Mouse (Mus musculus) hindbrain, embryonic 10.5 days (tissue): ENCODE results near the gene Phf21a. TPM values are rescaled to one million over a fixed set of nuclear protein-coding genes. Genes with fewer than 3 reads are reported as not detected.

ENCODE experiments used
- DNase-seq: peaks from one replicate; pipeline ENCODE4 v3.0.0-alpha.2; 2017; ENCODE audit warnings: low spot score
- H3K27ac ChIP-seq: fragments of 300-500 bp; sonication (generic); 2 replicates; pipeline ENCODE4 v1.5.1; 2016; ENCODE audit warnings: mild to moderate bottlenecking, moderate library complexity
- H3K27me3 ChIP-seq: fragments of 300-500 bp; sonication (generic); 2 replicates; pipeline ENCODE4 v1.6.1; 2016; ENCODE audit warnings: mild to moderate bottlenecking; ENCODE audit not compliant: poor library complexity, insufficient read depth, severe bottlenecking
- H3K36me3 ChIP-seq: fragments of 300-500 bp; sonication (generic); 2 replicates; pipeline ENCODE4 v1.6.1; 2016; ENCODE audit warnings: mild to moderate bottlenecking, moderate library complexity
- H3K4me1 ChIP-seq: fragments of 300-500 bp; sonication (generic); replicated peaks from 2 replicates; pipeline ENCODE4 v1.6.1; 2016; ENCODE audit warnings: mild to moderate bottlenecking
- H3K4me3 ChIP-seq: fragments of 300-500 bp; sonication (generic); 2 replicates; pipeline ENCODE4 v1.5.1; 2016; ENCODE audit warnings: mild to moderate bottlenecking, moderate library complexity
- H3K9me3 ChIP-seq: fragments of 300-500 bp; sonication (generic); 2 replicates; pipeline ENCODE4 v1.6.1; 2016; ENCODE audit warnings: mild to moderate bottlenecking, moderate library complexity
- WGBS: fragments of 180-500 bp; shearing (Covaris S2); methylation state at CpG from one replicate; pipeline ENCODE4 v1.1.7; 2016; 5-methylcytosine and 5-hydroxymethylcytosine counted together
- polyA plus RNA-seq: library from polyadenylated mRNA; unstranded; fragments of >200 nt; fragmentation: Nextera tagmentation; extraction: Ambion mirVana; gene quantifications from 2 replicates; pipeline ENCODE4 v1.2.1, GENCODE M21; 2016

The Phf21a gene
- polyA plus RNA-seq, 1 experiment from 2014 or later, result 35.3 TPM

GRCm38 (mm10) chr2:92164291-92164690, 71.4 kb downstream of the Phf21a start:
- H3K27ac ChIP-seq, result no peak overlapping the region
- DNase-seq, result no peak
- no peaks in the 10 kb centered on the region for H3K27me3 ChIP-seq
- no peaks in the 10 kb centered on the region for H3K4me1 ChIP-seq
- H3K4me3 ChIP-seq, result no peak overlapping the region
- no peaks in the 10 kb centered on the region for H3K9me3 ChIP-seq
- 61% methylated on average over 10 of the region's 10 CpGs for WGBS
- H3K36me3 ChIP-seq, result no peaks in the 10 kb centered on the region

GRCm38 (mm10) chr2:92166950-92167349, 74.0 kb downstream of the Phf21a start:
- Histone ChIP-seq H3K9me3 (no peaks in the 10 kb centered on the region), H3K4me1 (no peaks in the 10 kb centered on the region), H3K27me3 (no peaks in the 10 kb centered on the region), H3K27ac (no peak overlapping the region), H3K36me3 (no peaks in the 10 kb centered on the region), H3K4me3 (no peak overlapping the region)
- WGBS, result 82% methylated on average over 7 of the region's 7 CpGs
- DNase-seq, result no peak

- Histone ChIP-seq H3K27ac (no peak overlapping the region), H3K4me3 (no peak overlapping the region), H3K9me3 (no peaks in the 10 kb centered on the region), H3K36me3 (no peaks in the 10 kb centered on the region), H3K4me1 (no peaks in the 10 kb centered on the region), H3K27me3 (no peaks in the 10 kb centered on the region)
- no peak for DNase-seq
- 80% methylated on average over 8 of the region's 8 CpGs for WGBS
Observed at GRCm38 (mm10) chr2:92171046-92171643, 78.2 kb downstream of the Phf21a start.

- no peak overlapping the region for H3K27ac ChIP-seq
- DNase-seq, result no peak
- H3K4me3 ChIP-seq, result no peak overlapping the region
- H3K36me3 ChIP-seq, result no peaks in the 10 kb centered on the region
- WGBS, result 89% methylated on average over 5 of the region's 5 CpGs
- no peaks in the 10 kb centered on the region for H3K27me3 ChIP-seq
- no peaks in the 10 kb centered on the region for H3K9me3 ChIP-seq
- H3K4me1 ChIP-seq, result no peaks in the 10 kb centered on the region
Observed at GRCm38 (mm10) chr2:92172300-92172699, 79.4 kb downstream of the Phf21a start.

- Histone ChIP-seq H3K4me3 (no peak overlapping the region), H3K36me3 (no peaks in the 10 kb centered on the region), H3K9me3 (no peaks in the 10 kb centered on the region), H3K4me1 (no peaks in the 10 kb centered on the region), H3K27ac (no peak overlapping the region), H3K27me3 (no peaks in the 10 kb centered on the region)
- 90% methylated on average over 4 of the region's 4 CpGs for WGBS
- DNase-seq, result no peak
Observed at GRCm38 (mm10) chr2:92173186-92173585, 80.3 kb downstream of the Phf21a start.

- 52% methylated on average over 7 of the region's 7 CpGs for WGBS
- DNase-seq, result no peak
- Histone ChIP-seq H3K36me3 (no peaks in the 10 kb centered on the region), H3K27me3 (no peaks in the 10 kb centered on the region), H3K9me3 (no peaks in the 10 kb centered on the region), H3K4me1 (no peaks in the 10 kb centered on the region), H3K27ac (no peak overlapping the region), H3K4me3 (no peak overlapping the region)
Observed at GRCm38 (mm10) chr2:92174265-92174664, 81.3 kb downstream of the Phf21a start.

- no peak for DNase-seq
- Histone ChIP-seq H3K9me3 (no peaks in the 10 kb centered on the region), H3K27me3 (no peaks in the 10 kb centered on the region), H3K4me3 (no peak overlapping the region), H3K36me3 (no peaks in the 10 kb centered on the region), H3K4me1 (no peaks in the 10 kb centered on the region), H3K27ac (no peak overlapping the region)
- 94% methylated on average over 4 of the region's 4 CpGs for whole genome bisulfite sequencing
Observed at GRCm38 (mm10) chr2:92175002-92175401, 82.1 kb downstream of the Phf21a start.

- H3K4me1 ChIP-seq, result no peaks in the 10 kb centered on the region; the same call in 1 of the 2 replicates
- H3K27me3 ChIP-seq, result no peaks in the 10 kb centered on the region
- no peak overlapping the region for H3K4me3 ChIP-seq
- DNase-seq, result no peak
- WGBS, result 61% methylated on average over 4 of the region's 4 CpGs
- no peaks in the 10 kb centered on the region for H3K36me3 ChIP-seq
- no peak overlapping the region for H3K27ac ChIP-seq
- no peaks in the 10 kb centered on the region for H3K9me3 ChIP-seq
Observed at GRCm38 (mm10) chr2:92176292-92176691, 83.4 kb downstream of the Phf21a start.

- H3K9me3 ChIP-seq, result no peaks in the 10 kb centered on the region
- H3K36me3 ChIP-seq, result no peaks in the 10 kb centered on the region
- H3K4me3 ChIP-seq, result peak overlapping the region; percentile 80
- WGBS, result 4% methylated on average over 11 of the region's 11 CpGs
- peak; percentile 19 for DNase-seq
- peak overlapping the region; percentile 99 for H3K27ac ChIP-seq
- no peaks in the 10 kb centered on the region for H3K27me3 ChIP-seq
- peaks cover 32% of the 10 kb centered on the region for H3K4me1 ChIP-seq
Observed at GRCm38 (mm10) chr2:92182146-92182756, 89.3 kb downstream of the Phf21a start.

- Histone ChIP-seq H3K4me1 (peaks cover 40% of the 10 kb centered on the region), H3K36me3 (no peaks in the 10 kb centered on the region), H3K9me3 (no peaks in the 10 kb centered on the region), H3K27me3 (no peaks in the 10 kb centered on the region), H3K4me3 (peak overlapping the region; percentile 80), H3K27ac (peak overlapping the region; percentile 99)
- DNase-seq, result peak; percentile 88
- under 1% methylated on average over 41 of the region's 41 CpGs for WGBS
Observed at GRCm38 (mm10) chr2:92182981-92183501, 90.1 kb downstream of the Phf21a start.

- Histone ChIP-seq H3K27me3 (no peaks in the 10 kb centered on the region), H3K4me1 (peaks cover 45% of the 10 kb centered on the region), H3K4me3 (peak overlapping the region; percentile 80), H3K36me3 (no peaks in the 10 kb centered on the region), H3K9me3 (no peaks in the 10 kb centered on the region), H3K27ac (peak overlapping the region; percentile 99)
- WGBS, result under 1% methylated on average over 34 of the region's 40 CpGs
- DNase-seq, result peak; percentile 93
Observed at GRCm38 (mm10) chr2:92183613-92184076, 90.7 kb downstream of the Phf21a start.

GRCm38 (mm10) chr2:92184077-92184921, 91.4 kb downstream of the Phf21a start:
- peak; percentile 76 for DNase-seq
- Histone ChIP-seq H3K27ac (peak overlapping the region; percentile 99), H3K9me3 (no peaks in the 10 kb centered on the region), H3K4me3 (peak overlapping the region; percentile 80), H3K36me3 (no peaks in the 10 kb centered on the region), H3K4me1 (peaks cover 52% of the 10 kb centered on the region), H3K27me3 (no peaks in the 10 kb centered on the region)
- WGBS, result 0% methylated on average over 19 of the region's 19 CpGs
